Mouse (Mus musculus) heart, adult 18-20 months (tissue): ENCODE data around the gene Pglyrp2. TPM values are rescaled to one million over a fixed set of nuclear protein-coding genes. Genes with fewer than 3 reads are reported as not detected.

Source experiments
- DNase-seq, 2 experiments: peaks; one replicate each; pipeline ENCODE4 v3.0.0; 2021 to 2022; ENCODE audit warnings: mixed read lengths in 1 of 2
- total RNA-seq, 2 experiments: library from RNA; stranded (reverse); gene quantifications; 2 replicates each; pipeline ENCODE4 v1.2.3; 2021

The Pglyrp2 gene
- total RNA-seq, 2 experiments from 2014 or later = 1.1 TPM; not detected in 1

- no peak for DNase-seq
These were observed 21.8 kb downstream of the Pglyrp2 start for GRCm38 (mm10) chr17:32402011-32402778.

GRCm38 (mm10) chr17:32396266-32396665 lies 27.7 kb downstream of the Pglyrp2 start:
- DNase-seq = peak in 1 of 2 experiments; percentile 28

GRCm38 (mm10) chr17:32393944-32394343 lies 30.0 kb downstream of the Pglyrp2 start:
- DNase-seq = no peak

GRCm38 (mm10) chr17:32389101-32389659 lies 34.8 kb downstream of the Pglyrp2 start, which contains the start of gene Wiz:
Gene Wiz (minus strand): TSS chr17:32389439.
- peak; percentile 95 to 97 for DNase-seq

GRCm38 (mm10) chr17:32388370-32389100 lies 35.4 kb downstream of the Pglyrp2 start:
- DNase-seq = peak in 1 of 2 experiments; percentile 38

- no peak for DNase-seq
These were observed 36.0 kb downstream of the Pglyrp2 start for GRCm38 (mm10) chr17:32387986-32388369.

- peak; percentile 53 to 65 for DNase-seq
These were observed 37.1 kb downstream of the Pglyrp2 start for GRCm38 (mm10) chr17:32386659-32387432.

- DNase-seq = peak; percentile 58
These were observed 40.3 kb downstream of the Pglyrp2 start for GRCm38 (mm10) chr17:32383661-32384060.

- DNase-seq = peak; percentile 38 to 55
These were observed 41.4 kb downstream of the Pglyrp2 start for GRCm38 (mm10) chr17:32382576-32382975.

GRCm38 (mm10) chr17:32378786-32379185 lies 45.2 kb downstream of the Pglyrp2 start:
- no peak for DNase-seq

GRCm38 (mm10) chr17:32377137-32377536 lies 46.8 kb downstream of the Pglyrp2 start:
- DNase-seq = no peak

- DNase-seq = no peak
These were observed 47.5 kb downstream of the Pglyrp2 start for GRCm38 (mm10) chr17:32376475-32376874.

GRCm38 (mm10) chr17:32368991-32369578 lies 54.9 kb downstream of the Pglyrp2 start:
- DNase-seq = no peak

- no peak for DNase-seq
These were observed 56.3 kb downstream of the Pglyrp2 start for GRCm38 (mm10) chr17:32367706-32368105.

- no peak for DNase-seq
These were observed 58.7 kb downstream of the Pglyrp2 start for GRCm38 (mm10) chr17:32365296-32365695.

GRCm38 (mm10) chr17:32364850-32365249 lies 59.1 kb downstream of the Pglyrp2 start:
- no peak for DNase-seq

- DNase-seq = peak; percentile 94 to 95
These were observed 59.6 kb downstream of the Pglyrp2 start for GRCm38 (mm10) chr17:32364331-32364730.

GRCm38 (mm10) chr17:32363821-32364301 lies 60.1 kb downstream of the Pglyrp2 start:
- DNase-seq = peak in 1 of 2 experiments; percentile 22

GRCm38 (mm10) chr17:32362686-32363085 lies 61.3 kb downstream of the Pglyrp2 start:
- no peak for DNase-seq
